Comparison of ENCODE assay signal across 7 mouse cellular contexts in genomic region chr1:171150838-171151391, GRCm38 (mm10). TPM values are rescaled to one million over a fixed set of nuclear protein-coding genes. Genes with fewer than 3 reads are reported as not detected.
DNase-seq lines count a peak whose midpoint lies in the region; ATAC-seq lines count a peak whose summit lies in the region.

No protein-coding gene starts in this region.

- H3K36me3 ChIP-seq in heart, embryonic 13.5 days: peaks cover 3% of the 10 kb centered on the region

- 4% methylated on average over 18 of the region's 18 CpGs for WGBS in heart, embryonic 13.5 days

- H3K27ac ChIP-seq in heart, embryonic 13.5 days (replicated peaks): peak overlapping the region; percentile 60

- H3K9me3 ChIP-seq in heart, embryonic 13.5 days: no peaks in the 10 kb centered on the region

- peak; percentile 25 for ATAC-seq in CD4-positive, CD25-positive, alpha-beta regulatory T cell, adult 4 months
- ATAC-seq in common myeloid progenitor, adult 5-6 weeks (replicated peaks; ENCODE audit: low read depth, poor library complexity, severe bottlenecking): peak; percentile 23; the same call in 1 of the 2 replicates
- ATAC-seq in heart, embryonic 13.5 days (ENCODE audit: extremely low read depth, insufficient number of reproducible peaks, low FRiP score, low TSS enrichment): 0 out of 2 replicates have a peak, but pooled peaks have one; percentile 30
- peak; percentile 20 for ATAC-seq in megakaryocyte progenitor cell, adult 5-6 weeks (replicated peaks; ENCODE audit: poor library complexity)

- peak; percentile 52 for DNase-seq in 3T3-L1 (ENCODE audit: low read depth, low spot score)
- DNase-seq in left cerebral cortex, adult 18-20 months (ENCODE audit: low spot score in 2 of 2): peak; percentile 23 to 53
- no peak for DNase-seq in yolk sac, embryonic 10.5 days (ENCODE audit: low spot score)

- peaks cover 27% of the 10 kb centered on the region for H3K4me1 ChIP-seq in heart, embryonic 13.5 days

- H3K27me3 ChIP-seq in heart, embryonic 13.5 days (replicated peaks): peaks cover 14% of the 10 kb centered on the region

- H3K4me3 ChIP-seq in heart, embryonic 13.5 days: peak overlapping the region; percentile 77

- peak overlapping the region; percentile 77 for H3K4me2 ChIP-seq in heart, embryonic 13.5 days

- peak overlapping the region; percentile 95 for H3K9ac ChIP-seq in heart, embryonic 13.5 days

RNA-seq across cellular contexts. Expression of gene Mpz, which starts 0.4 kb away (rescaled TPM):
- not detected for polyA plus RNA-seq in CD4-positive, CD25-positive, alpha-beta regulatory T cell, adult 4 months (2017; shearing (Covaris generic))
- total RNA-seq in common myeloid progenitor, adult 5-6 weeks (2017): not detected in 2 replicates
- 0.33 and 0.36 TPM in 2 replicates for polyA plus RNA-seq in heart, embryonic 13.5 days (2015; fragmentation: Nextera tagmentation; extraction: Ambion mirVana)
- total RNA-seq in left cerebral cortex, adult 18-20 months (2021): not detected
- not detected in 2 replicates for total RNA-seq in megakaryocyte progenitor cell, adult 5-6 weeks (2015)
- total RNA-seq in megakaryocyte progenitor cell, adult 5-6 weeks (2017): not detected in 2 replicates

RNA-seq across cellular contexts. Expression of gene Sdhc, which starts 0.5 kb away (rescaled TPM):
- polyA plus RNA-seq in CD4-positive, CD25-positive, alpha-beta regulatory T cell, adult 4 months (2017; shearing (Covaris generic)): 100 to 1,000 TPM; 135 to 150 TPM
- 56.9 and 71.9 TPM in 2 replicates for total RNA-seq in common myeloid progenitor, adult 5-6 weeks (2017)
- polyA plus RNA-seq in heart, embryonic 13.5 days (2015; fragmentation: Nextera tagmentation; extraction: Ambion mirVana): 457 and 493 TPM in 2 replicates
- total RNA-seq in left cerebral cortex, adult 18-20 months (2021): 100 to 1,000 TPM; 195 to 207 TPM
- 154 and 160 TPM in 2 replicates for total RNA-seq in megakaryocyte progenitor cell, adult 5-6 weeks (2015)
- 63.2 and 69.4 TPM in 2 replicates for total RNA-seq in megakaryocyte progenitor cell, adult 5-6 weeks (2017)

RNA-seq across cellular contexts. Expression of gene Cfap126, which starts 37.2 kb away (rescaled TPM):
- polyA plus RNA-seq in CD4-positive, CD25-positive, alpha-beta regulatory T cell, adult 4 months (2017; shearing (Covaris generic)): 1 to 10 TPM; 4.8 to 5.5 TPM
- 2.1 and 5.3 TPM in 2 replicates for total RNA-seq in common myeloid progenitor, adult 5-6 weeks (2017)
- polyA plus RNA-seq in heart, embryonic 13.5 days (2015; fragmentation: Nextera tagmentation; extraction: Ambion mirVana): 2.8 TPM in 2 replicates
- under 1 TPM in 1 of 2 experiments, not detected in 1; 0.79 TPM for total RNA-seq in left cerebral cortex, adult 18-20 months (2021)
- 2.0 and 4.2 TPM in 2 replicates for total RNA-seq in megakaryocyte progenitor cell, adult 5-6 weeks (2015)
- 1.0 and 4.8 TPM in 2 replicates for total RNA-seq in megakaryocyte progenitor cell, adult 5-6 weeks (2017)

RNA-seq across cellular contexts. Expression of gene Pcp4l1, which starts 45.2 kb away (rescaled TPM):
- not detected for polyA plus RNA-seq in CD4-positive, CD25-positive, alpha-beta regulatory T cell, adult 4 months (2017; shearing (Covaris generic))
- total RNA-seq in common myeloid progenitor, adult 5-6 weeks (2017): 11.2 and 11.8 TPM in 2 replicates
- polyA plus RNA-seq in heart, embryonic 13.5 days (2015; fragmentation: Nextera tagmentation; extraction: Ambion mirVana): 38.3 and 39.3 TPM in 2 replicates
- 100 to 1,000 TPM; 114 to 132 TPM for total RNA-seq in left cerebral cortex, adult 18-20 months (2021)
- 12.8 and 14.4 TPM in 2 replicates for total RNA-seq in megakaryocyte progenitor cell, adult 5-6 weeks (2015)
- total RNA-seq in megakaryocyte progenitor cell, adult 5-6 weeks (2017): 7.1 and 8.5 TPM in 2 replicates
